Mouse (Mus musculus): ENCODE measurements around the gene Pnrc2.

DNA sequence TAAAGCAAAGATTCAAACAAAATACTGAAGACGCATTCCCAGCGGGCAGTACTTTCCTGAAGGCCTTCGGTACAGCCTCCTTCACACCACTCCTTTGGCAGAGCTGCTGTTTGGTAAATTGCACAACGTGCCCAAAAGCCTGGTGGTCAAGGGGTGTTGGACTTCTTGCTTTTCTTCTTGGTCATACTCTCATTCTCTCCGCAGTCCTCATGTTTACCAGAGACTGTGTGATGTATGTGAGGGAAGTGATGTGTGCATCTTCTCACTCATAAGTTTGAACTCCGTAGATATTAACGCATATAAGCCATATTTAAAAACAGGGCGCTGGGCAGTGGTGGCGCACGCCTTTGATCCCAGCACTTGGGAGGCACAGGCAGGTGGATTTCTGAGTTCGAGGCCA, 19.0 kb downstream of the Pnrc2 start:
- TF ChIP-seq GATA1 (IDR thresholded peaks at IDR 0.05; ENCODE audit: borderline replicate concordance, low read length): no peak
- TF ChIP-seq FLI1 (IDR thresholded peaks at IDR 0.05; ENCODE audit: low read length): no peak
